Mouse (Mus musculus) limb, embryonic 13.5 days (tissue): ENCODE measurements around the gene Cnr1. TPM values are rescaled to one million over a fixed set of nuclear protein-coding genes. Genes with fewer than 3 reads are reported as not detected.

Experiments used
- ATAC-seq: fragments of 200-750 bp; cut with Nextera tagmentation; 2 replicates; pipeline ENCODE4 v1.8.0; 2017; ENCODE audit warnings: low read depth, moderate number of reproducible peaks, moderate TSS enrichment; ENCODE audit not compliant: low FRiP score
- H3K27ac ChIP-seq: fragments of 300-500 bp; sonication (generic); 2 replicates; pipeline ENCODE4 v1.5.1; 2015; ENCODE audit warnings: inconsistent platforms, mild to moderate bottlenecking, moderate library complexity
- H3K27me3 ChIP-seq: fragments of 300-500 bp; sonication (generic); 2 replicates; pipeline ENCODE4 v1.6.1; 2015; ENCODE audit warnings: mild to moderate bottlenecking, inconsistent platforms
- H3K36me3 ChIP-seq: fragments of 300-500 bp; sonication (generic); 2 replicates; pipeline ENCODE4 v1.6.1; 2015; ENCODE audit warnings: inconsistent platforms, mild to moderate bottlenecking, moderate library complexity
- H3K4me1 ChIP-seq: fragments of 300-500 bp; sonication (generic); 2 replicates; pipeline ENCODE4 v1.6.1; 2015; ENCODE audit warnings: inconsistent platforms
- H3K4me2 ChIP-seq: fragments of 300-500 bp; sonication (generic); replicated peaks from 2 replicates; pipeline ENCODE4 v1.6.1; 2015; ENCODE audit warnings: inconsistent platforms, mild to moderate bottlenecking, moderate library complexity
- H3K4me3 ChIP-seq: fragments of 300-500 bp; sonication (generic); 2 replicates; pipeline ENCODE4 v1.5.1; 2015; ENCODE audit warnings: moderate library complexity, mild to moderate bottlenecking, inconsistent platforms
- H3K9ac ChIP-seq: fragments of 300-500 bp; sonication (generic); 2 replicates; pipeline ENCODE4 v1.6.1; 2015; ENCODE audit warnings: mild to moderate bottlenecking, inconsistent platforms
- H3K9me3 ChIP-seq: fragments of 300-500 bp; sonication (generic); 2 replicates; pipeline ENCODE4 v1.6.1; 2016; ENCODE audit warnings: inconsistent platforms
- WGBS: fragments of 180-500 bp; shearing (Covaris S2); methylation state at CpG from one replicate; pipeline ENCODE4 v1.1.7; 2015; 5-methylcytosine and 5-hydroxymethylcytosine counted together
- polyA plus RNA-seq: library from polyadenylated mRNA; unstranded; fragments of >200 nt; fragmentation: Nextera tagmentation; extraction: Ambion mirVana; gene quantifications from 2 replicates; pipeline ENCODE4 v1.2.1, GENCODE M21; 2015

Gene Cnr1
- polyA plus RNA-seq, 1 experiment from 2014 or later, result 4.7 TPM

- WGBS, result 96% methylated on average over 13 of the region's 13 CpGs
- Histone ChIP-seq H3K9me3 (no peaks in the 10 kb centered on the region), H3K36me3 (peaks cover 9% of the 10 kb centered on the region; the same call in 1 of the 2 replicates), H3K27me3 (no peaks in the 10 kb centered on the region), H3K4me1 (no peaks in the 10 kb centered on the region), H3K4me2 (no peak overlapping the region), H3K4me3 (no peak overlapping the region), H3K27ac (no peak overlapping the region), H3K9ac (no peak overlapping the region)
- ATAC-seq, result no peak
Observed at GRCm38 (mm10) chr4:33943936-33944335, 19.5 kb downstream of the Cnr1 start.

DNA sequence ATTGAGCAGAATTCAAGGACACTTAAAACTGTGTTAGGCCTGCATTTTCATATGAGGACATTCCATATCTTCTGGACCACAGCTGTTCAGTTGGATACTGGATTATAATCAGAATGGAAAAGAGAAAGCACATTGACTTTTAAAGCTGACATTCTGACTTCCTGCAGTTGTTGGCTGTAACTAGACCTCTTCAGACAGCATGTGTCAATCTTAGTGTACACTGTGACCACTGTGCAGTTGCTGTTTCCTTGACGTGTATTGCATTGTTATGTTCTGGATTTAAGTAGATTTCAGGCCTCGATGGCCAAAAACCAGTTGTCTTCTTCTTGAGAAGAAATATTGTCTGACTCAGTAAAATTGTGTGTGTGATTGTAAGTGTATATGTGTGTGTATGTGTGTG, 21.3 kb downstream of the Cnr1 start:
- ATAC-seq, result no peak
- 88% methylated on average over 2 of the region's 2 CpGs for WGBS

DNA sequence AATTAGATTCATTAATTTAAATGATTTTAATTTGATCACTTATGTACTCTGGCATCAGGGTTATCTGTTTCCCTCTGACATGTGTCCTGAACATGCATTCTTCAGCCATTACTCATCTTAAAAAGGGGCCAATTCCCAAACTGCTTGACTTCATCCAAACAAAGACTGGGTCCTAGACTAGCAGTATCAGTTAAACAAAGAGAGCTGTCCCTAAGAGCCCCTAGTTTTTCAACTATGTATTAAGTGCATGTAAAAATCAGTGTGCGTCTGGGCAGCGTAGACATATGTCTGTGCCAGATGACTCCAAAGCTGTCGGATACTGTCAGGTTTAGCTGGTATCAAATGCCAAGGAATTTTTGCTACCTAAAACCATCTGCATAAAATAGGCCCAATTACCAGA, 23.2 kb downstream of the Cnr1 start:
- WGBS, result 73% methylated on average over 3 of the region's 3 CpGs
- Histone ChIP-seq H3K36me3 (peaks cover 9% of the 10 kb centered on the region; the same call in 1 of the 2 replicates), H3K4me3 (no peak overlapping the region), H3K27ac (no peak overlapping the region), H3K4me1 (no peaks in the 10 kb centered on the region), H3K4me2 (no peak overlapping the region), H3K27me3 (no peaks in the 10 kb centered on the region), H3K9ac (no peak overlapping the region), H3K9me3 (no peaks in the 10 kb centered on the region)
- ATAC-seq, result no peak

More for the DNA sequence above, 21.3 kb downstream of the Cnr1 start:
- Histone ChIP-seq H3K27ac (no peak overlapping the region), H3K4me2 (no peak overlapping the region), H3K36me3 (peaks cover 9% of the 10 kb centered on the region; the same call in 1 of the 2 replicates), H3K4me3 (no peak overlapping the region), H3K9me3 (no peaks in the 10 kb centered on the region), H3K4me1 (no peaks in the 10 kb centered on the region), H3K27me3 (no peaks in the 10 kb centered on the region), H3K9ac (no peak overlapping the region)

GRCm38 (mm10) chr4:33957398-33957797, 33.0 kb downstream of the Cnr1 start:
- H3K27me3 ChIP-seq, result no peaks in the 10 kb centered on the region
- H3K9me3 ChIP-seq, result no peaks in the 10 kb centered on the region
- no peak for ATAC-seq
- 85% methylated on average over 3 of the region's 3 CpGs for WGBS
- no peak overlapping the region for H3K4me3 ChIP-seq
- no peaks in the 10 kb centered on the region for H3K4me1 ChIP-seq
- H3K9ac ChIP-seq, result no peak overlapping the region
- H3K27ac ChIP-seq, result no peak overlapping the region
- no peaks in the 10 kb centered on the region for H3K36me3 ChIP-seq
- no peak overlapping the region for H3K4me2 ChIP-seq

- WGBS, result 82% methylated on average over 3 of the region's 3 CpGs
- Histone ChIP-seq H3K4me1 (no peaks in the 10 kb centered on the region), H3K9me3 (no peaks in the 10 kb centered on the region), H3K4me3 (no peak overlapping the region), H3K27me3 (no peaks in the 10 kb centered on the region), H3K27ac (no peak overlapping the region), H3K36me3 (no peaks in the 10 kb centered on the region), H3K4me2 (no peak overlapping the region), H3K9ac (no peak overlapping the region)
- no peak for ATAC-seq
Observed at GRCm38 (mm10) chr4:33958515-33958914, 34.1 kb downstream of the Cnr1 start.

GRCm38 (mm10) chr4:33959841-33960240, 35.4 kb downstream of the Cnr1 start:
- no peaks in the 10 kb centered on the region for H3K4me1 ChIP-seq
- H3K4me2 ChIP-seq, result no peak overlapping the region
- H3K36me3 ChIP-seq, result no peaks in the 10 kb centered on the region
- H3K4me3 ChIP-seq, result no peak overlapping the region
- H3K9ac ChIP-seq, result no peak overlapping the region
- H3K9me3 ChIP-seq, result no peaks in the 10 kb centered on the region
- ATAC-seq, result no peak
- H3K27ac ChIP-seq, result no peak overlapping the region
- H3K27me3 ChIP-seq, result no peaks in the 10 kb centered on the region
- 83% methylated on average over 6 of the region's 6 CpGs for WGBS

GRCm38 (mm10) chr4:33970726-33971125, 46.3 kb downstream of the Cnr1 start:
- H3K27me3 ChIP-seq, result no peaks in the 10 kb centered on the region
- no peaks in the 10 kb centered on the region for H3K4me1 ChIP-seq
- no peak overlapping the region for H3K4me2 ChIP-seq
- no peak overlapping the region for H3K9ac ChIP-seq
- H3K36me3 ChIP-seq, result no peaks in the 10 kb centered on the region
- no peak overlapping the region for H3K4me3 ChIP-seq
- H3K9me3 ChIP-seq, result no peaks in the 10 kb centered on the region
- ATAC-seq, result no peak
- WGBS, result 78% methylated on average over 3 of the region's 3 CpGs
- no peak overlapping the region for H3K27ac ChIP-seq

- H3K4me3 ChIP-seq, result no peak overlapping the region
- no peak overlapping the region for H3K4me2 ChIP-seq
- H3K27me3 ChIP-seq, result no peaks in the 10 kb centered on the region
- H3K4me1 ChIP-seq, result no peaks in the 10 kb centered on the region
- no peak for ATAC-seq
- H3K9ac ChIP-seq, result no peak overlapping the region
- no peak overlapping the region for H3K27ac ChIP-seq
- no peaks in the 10 kb centered on the region for H3K9me3 ChIP-seq
- no peaks in the 10 kb centered on the region for H3K36me3 ChIP-seq
- 82% methylated on average over 5 of the region's 5 CpGs for WGBS
Observed at GRCm38 (mm10) chr4:33988466-33989089, 64.2 kb downstream of the Cnr1 start.

DNA sequence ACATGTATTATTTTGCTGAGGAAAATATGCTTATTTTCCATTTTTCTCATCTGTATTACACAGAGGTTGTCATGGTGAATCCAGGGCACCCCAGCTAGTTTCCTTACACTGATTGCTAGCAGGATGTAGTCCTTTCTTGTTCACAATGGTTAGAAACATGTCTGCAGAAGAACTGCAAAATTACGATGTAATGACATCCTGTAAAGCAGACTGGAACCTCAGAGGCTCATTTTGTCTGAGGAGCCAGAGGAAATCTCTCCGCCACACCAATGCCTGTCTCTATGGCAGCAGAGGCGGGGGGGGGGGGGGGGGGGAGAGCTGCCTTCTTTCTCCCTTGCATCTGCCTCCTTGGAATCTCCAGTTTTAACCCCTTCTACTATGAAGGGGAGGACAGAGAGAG, 68.3 kb downstream of the Cnr1 start:
- ATAC-seq, result no peak
- 48% methylated on average over 2 of the region's 3 CpGs for WGBS
- Histone ChIP-seq H3K36me3 (no peaks in the 10 kb centered on the region), H3K4me1 (no peaks in the 10 kb centered on the region), H3K9me3 (no peaks in the 10 kb centered on the region), H3K9ac (no peak overlapping the region), H3K4me2 (no peak overlapping the region), H3K27me3 (no peaks in the 10 kb centered on the region), H3K27ac (no peak overlapping the region), H3K4me3 (no peak overlapping the region)

GRCm38 (mm10) chr4:33996382-33996781, 72.0 kb downstream of the Cnr1 start:
- no peak overlapping the region for H3K9ac ChIP-seq
- H3K27me3 ChIP-seq, result no peaks in the 10 kb centered on the region
- H3K27ac ChIP-seq, result no peak overlapping the region
- H3K9me3 ChIP-seq, result no peaks in the 10 kb centered on the region
- no peak overlapping the region for H3K4me2 ChIP-seq
- ATAC-seq, result no peak
- H3K4me3 ChIP-seq, result no peak overlapping the region
- no peaks in the 10 kb centered on the region for H3K36me3 ChIP-seq
- H3K4me1 ChIP-seq, result no peaks in the 10 kb centered on the region

Other genes with a start within 250 kb of the Cnr1 start
- 2.4 and 2.6 TPM in 2 replicates for gene Spaca1, start 125.6 kb downstream of the Cnr1 start, polyA plus RNA-seq